Mouse (Mus musculus) CH12.LX (cell line): Measurements from ENCODE around the gene Slc6a17. TPM values are rescaled to one million over a fixed set of nuclear protein-coding genes. Genes with fewer than 3 reads are reported as not detected.

ENCODE experiments used
- DNase-seq: peaks from one replicate; pipeline ENCODE4 v3.0.0-alpha.2; 2013; ENCODE audit errors: extremely low read depth
- H3K27ac ChIP-seq: 2 replicates; pipeline ENCODE4 v1.5.1; 2012; ENCODE audit warnings: low read depth, mild to moderate bottlenecking, control low read depth, moderate library complexity; ENCODE audit not compliant: insufficient read depth
- H3K27me3 ChIP-seq: replicated peaks from 2 replicates; pipeline ENCODE3; 2012; ENCODE audit warnings: inconsistent platforms
- H3K36me3 ChIP-seq, 2 experiments: replicated peaks in 1 of 2; 2 replicates each; pipeline versions ENCODE3 to v1.6.1; 2012; ENCODE audit warnings: inconsistent platforms in 1 of 2, low read length in 1 of 2, mild to moderate bottlenecking in 1 of 2, mixed read lengths in 1 of 2, moderate library complexity in 1 of 2; ENCODE audit not compliant: control insufficient read depth in 1 of 2, insufficient read depth in 1 of 2
- H3K4me1 ChIP-seq, 2 experiments: 2 replicates each; pipeline ENCODE4 v1.6.1; 2012; ENCODE audit warnings: inconsistent platforms in 1 of 2, moderate library complexity in 1 of 2; ENCODE audit not compliant: insufficient read depth in 2 of 2, control insufficient read depth in 1 of 2
- H3K4me2 ChIP-seq: 2 replicates; pipeline ENCODE4 v1.6.1; 2012; ENCODE audit warnings: low read depth, mild to moderate bottlenecking, control low read depth; ENCODE audit not compliant: poor library complexity, insufficient read depth, severe bottlenecking
- H3K4me3 ChIP-seq, 3 experiments: fragments of 150-350 bp in 1 of 3; sonication (generic) in 1 of 3; replicated peaks in 1 of 3; 2 replicates each; pipeline versions ENCODE3 to v1.5.1; 2011 to 2012; ENCODE audit warnings: low read depth in 2 of 3, low read length in 2 of 3, mild to moderate bottlenecking in 2 of 3, moderate library complexity in 2 of 3, control low read depth in 1 of 3, improper control_type of control experiment in 1 of 3, inconsistent platforms in 1 of 3, mixed read lengths in 1 of 3; ENCODE audit not compliant: poor library complexity in 1 of 3
- H3K79me2 ChIP-seq: replicated peaks from 2 replicates; pipeline ENCODE4 v1.6.1; 2012; ENCODE audit warnings: mild to moderate bottlenecking, moderate library complexity; ENCODE audit not compliant: control insufficient read depth, poor library complexity, insufficient read depth, severe bottlenecking; ENCODE audit errors: extremely low read depth
- H3K9ac ChIP-seq: 2 replicates; pipeline ENCODE4 v1.6.1; 2012; ENCODE audit warnings: low read depth, mild to moderate bottlenecking, control low read depth, moderate library complexity; ENCODE audit not compliant: insufficient read depth
- H3K9me3 ChIP-seq: replicated peaks from 2 replicates; pipeline ENCODE3; 2012; ENCODE audit warnings: low read length, inconsistent platforms, mixed read lengths
- CHD2 ChIP-seq: IDR thresholded peaks from 2 replicates; pipeline ENCODE4 v1.6.1; 2011; ENCODE audit warnings: low read length, improper control_type of control experiment
- CTCF ChIP-seq, 2 experiments: IDR thresholded peaks in 1 of 2; conservative IDR thresholded peaks in 1 of 2; 2 replicates each; pipeline ENCODE4 v1.5.1; 2011 to 2012; ENCODE audit warnings: low read depth in 2 of 2, low read length in 2 of 2, improper control_type of control experiment in 1 of 2, inconsistent platforms in 1 of 2, mild to moderate bottlenecking in 1 of 2, moderate library complexity in 1 of 2
- E2F4 ChIP-seq: IDR thresholded peaks from 2 replicates; pipeline ENCODE4 v1.6.1; 2011; ENCODE audit warnings: low read depth, low read length, improper control_type of control experiment; ENCODE audit not compliant: insufficient replicate concordance
- ELF1 ChIP-seq: IDR thresholded peaks from 2 replicates; pipeline ENCODE4 v1.6.1; 2014; ENCODE audit warnings: low read depth, mild to moderate bottlenecking, inconsistent platforms, low read length, improper control_type of control experiment
- EP300 ChIP-seq: IDR thresholded peaks from 2 replicates; pipeline ENCODE4 v1.6.1; 2011; ENCODE audit warnings: low read length, improper control_type of control experiment
- ETS1 ChIP-seq: conservative IDR thresholded peaks from 2 replicates; pipeline ENCODE4 v1.6.1; 2012; ENCODE audit warnings: low read depth, mild to moderate bottlenecking, inconsistent platforms, low read length, improper control_type of control experiment, moderate library complexity
- HCFC1 ChIP-seq: IDR thresholded peaks from 2 replicates; pipeline ENCODE4 v1.6.1; 2012; ENCODE audit warnings: low read depth, mild to moderate bottlenecking, inconsistent platforms, low read length, improper control_type of control experiment
- MAFK ChIP-seq: IDR thresholded peaks from 2 replicates; pipeline ENCODE4 v1.6.1; 2011; ENCODE audit warnings: low read length, improper control_type of control experiment; ENCODE audit not compliant: insufficient replicate concordance
- MAZ ChIP-seq: IDR thresholded peaks from 2 replicates; pipeline ENCODE4 v1.6.1; 2012; ENCODE audit warnings: low read depth, mild to moderate bottlenecking, inconsistent platforms, low read length, improper control_type of control experiment, moderate library complexity
- MEF2A ChIP-seq: IDR thresholded peaks from 2 replicates; pipeline ENCODE4 v1.6.1; 2014; ENCODE audit warnings: low read depth, mild to moderate bottlenecking, inconsistent platforms, low read length, improper control_type of control experiment, borderline replicate concordance
- MXI1 ChIP-seq: IDR thresholded peaks from 2 replicates; pipeline ENCODE4 v1.6.1; 2011; ENCODE audit warnings: mild to moderate bottlenecking, low read depth, low read length, improper control_type of control experiment
- NELFE ChIP-seq: IDR thresholded peaks from 2 replicates; pipeline ENCODE4 v1.6.1; 2011; ENCODE audit warnings: low read depth, low read length, improper control_type of control experiment
- NRF1 ChIP-seq: IDR thresholded peaks from 2 replicates; pipeline ENCODE4 v1.6.1; 2014; ENCODE audit warnings: low read depth, mild to moderate bottlenecking, inconsistent platforms, low read length, improper control_type of control experiment, moderate library complexity
- POLR2A ChIP-seq: IDR thresholded peaks from 2 replicates; pipeline ENCODE4 v1.6.1; 2011; ENCODE audit warnings: low read depth, mild to moderate bottlenecking, improper control_type of control experiment, low read length
- POLR2AphosphoS2 ChIP-seq: IDR thresholded peaks from 2 replicates; pipeline ENCODE4 v1.6.1; 2011; ENCODE audit warnings: low read depth, low read length, improper control_type of control experiment
- RCOR1 ChIP-seq: conservative IDR thresholded peaks from 2 replicates; pipeline ENCODE4 v1.6.1; 2012; ENCODE audit warnings: low read depth, mild to moderate bottlenecking, inconsistent platforms, low read length, improper control_type of control experiment
- SIN3A ChIP-seq: IDR thresholded peaks from 2 replicates; pipeline ENCODE4 v1.6.1; 2012; ENCODE audit warnings: low read length, improper control_type of control experiment, inconsistent platforms
- SMC3 ChIP-seq: IDR thresholded peaks from 2 replicates; pipeline ENCODE4 v1.6.1; 2011; ENCODE audit warnings: low read depth, low read length, improper control_type of control experiment
- TCF12 ChIP-seq: IDR thresholded peaks from 2 replicates; pipeline ENCODE4 v1.6.1; 2014; ENCODE audit warnings: low read depth, mild to moderate bottlenecking, inconsistent platforms, low read length, improper control_type of control experiment
- ZC3H11A ChIP-seq: IDR thresholded peaks from 2 replicates; pipeline ENCODE4 v1.6.1; 2012; ENCODE audit warnings: low read depth, mild to moderate bottlenecking, inconsistent platforms, low read length, improper control_type of control experiment
- ZKSCAN1 ChIP-seq: IDR thresholded peaks from 2 replicates; pipeline ENCODE4 v1.6.1; 2012; ENCODE audit warnings: low read depth, inconsistent platforms, low read length, improper control_type of control experiment, borderline replicate concordance
- ZNF384 ChIP-seq: IDR thresholded peaks from 2 replicates; pipeline ENCODE4 v1.6.1; 2012; ENCODE audit warnings: low read depth, low read length, improper control_type of control experiment, inconsistent platforms
- dilution Hi-C: fragments of 300-500 bp; cut with MboI; formaldehyde crosslinking; loops from 2 replicates; pipeline ENCODE4 v1.14.3; 2020; ENCODE audit warnings: low sequenced_read_pairs; ENCODE audit not compliant: extremely low pct_unique_long_range_greater_than_20kb, extremely low pct_ligation_motif_present
- in situ Hi-C: fragments of 300-500 bp; cut with MboI; formaldehyde crosslinking; loops from 3 replicates; pipeline ENCODE4 v1.14.3; 2019; ENCODE audit warnings: low sequenced_read_pairs, low pct_ligation_motif_present, low pct_unique_long_range_greater_than_20kb, mixed read lengths
- polyA plus RNA-seq: library from polyadenylated mRNA; unstranded; fragments of >175 nt; gene quantifications from 2 replicates; pipeline ENCODE4 v1.2.1, GENCODE M21; 2012; ENCODE audit warnings: low read depth; ENCODE audit not compliant: insufficient read length
- total RNA-seq, 2 experiments: library from RNA; depleted of rRNA; stranded (reverse); fragments of 300-350 nt in 1 of 2; fragments of >200 nt in 1 of 2; gene quantifications; 2 replicates each; pipeline ENCODE4 v1.2.3; 2012 to 2014

Slc6a17 gene
- total and polyA plus RNA-seq, 3 experiments, result not detected

DNA sequence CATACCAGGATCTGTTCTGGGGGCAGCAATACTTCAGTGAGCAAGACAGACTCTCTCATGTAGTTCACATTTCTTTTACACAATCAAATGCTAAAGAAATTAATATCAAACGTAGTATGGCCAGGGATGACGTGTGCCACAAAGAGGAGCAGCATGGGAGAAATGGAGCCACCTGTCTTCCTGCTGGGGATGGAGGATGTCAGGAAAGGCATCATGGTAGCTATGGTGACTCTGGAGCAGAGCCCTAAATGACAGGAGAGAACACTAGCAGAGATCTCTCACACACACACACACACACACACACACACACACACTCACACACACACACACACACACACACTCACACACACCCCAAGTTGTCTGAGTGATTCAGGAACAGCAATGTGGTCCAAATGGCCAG, 14.1 kb downstream of the Slc6a17 start:
- H3K9ac ChIP-seq, result no peak overlapping the region
- H3K4me3 ChIP-seq, result no peak overlapping the region
- H3K27me3 ChIP-seq, result peaks cover 11% of the 10 kb centered on the region
- DNase-seq, result no peak
- dilution Hi-C loops, result no loop called here
- no peak overlapping the region for H3K27ac ChIP-seq
- H3K9me3 ChIP-seq, result peaks cover 6% of the 10 kb centered on the region
- H3K4me2 ChIP-seq, result no peak overlapping the region
- TF ChIP-seq CHD2, result no peak
- no peak for TF ChIP-seq ETS1
- TF ChIP-seq ZKSCAN1, result no peak
- no peak for TF ChIP-seq TCF12
- TF ChIP-seq HCFC1, result no peak
- TF ChIP-seq POLR2AphosphoS2, result no peak
- in situ Hi-C loops, result no loop called here
- H3K4me1 ChIP-seq, result peaks cover 3 to 9% of the 10 kb centered on the region in 2 experiments; a peak in 2 of 4 replicates
- no peaks in the 10 kb centered on the region for H3K79me2 ChIP-seq
- H3K36me3 ChIP-seq, result no peaks in the 10 kb centered on the region

DNA sequence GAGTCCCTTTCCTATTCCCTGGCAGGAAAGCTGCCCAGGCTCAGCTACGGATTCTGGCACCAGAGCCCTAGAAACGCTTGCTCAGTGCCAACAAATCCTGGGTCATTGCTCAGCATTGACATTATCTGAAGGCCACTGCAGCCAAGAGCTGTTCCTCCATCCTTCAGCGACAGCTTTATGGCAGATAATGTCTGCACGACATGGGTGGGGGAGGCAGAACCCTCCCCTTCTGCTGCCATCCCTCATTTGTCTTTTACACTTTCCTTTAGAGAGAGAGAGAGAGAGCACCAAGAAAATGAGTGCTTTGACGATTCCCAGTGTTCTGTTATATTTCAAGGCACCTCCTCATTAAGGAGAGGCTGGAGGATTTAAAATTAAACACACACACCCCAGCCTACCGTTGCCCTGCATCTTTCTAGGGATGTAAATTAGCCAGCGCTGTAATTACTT, 16.1 kb downstream of the Slc6a17 start:
- in situ Hi-C loops, result no loop called here

DNA sequence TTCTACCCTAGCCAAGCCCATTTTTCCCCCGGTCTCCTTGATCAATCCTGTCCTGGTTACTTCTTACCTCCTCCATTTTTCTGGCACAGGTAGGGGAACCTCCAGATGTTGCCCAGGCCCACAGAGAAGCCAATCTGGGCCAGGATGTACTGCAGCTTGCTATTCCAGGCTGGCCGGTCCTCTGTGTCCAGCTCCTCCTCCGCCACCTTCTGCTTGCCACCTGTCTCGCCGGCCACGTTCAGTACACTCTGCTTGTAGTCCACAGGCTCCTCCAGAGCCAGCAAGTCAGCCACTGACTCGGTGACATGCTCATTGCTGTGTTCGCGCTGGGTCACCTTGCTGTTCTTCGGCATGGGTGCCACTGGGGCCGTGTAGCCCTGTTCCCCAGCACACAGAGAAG, 17.5 kb downstream of the Slc6a17 start:
- Histone ChIP-seq H3K4me1 (peaks cover 3 to 9% of the 10 kb centered on the region in 2 experiments; a peak in 2 of 4 replicates), H3K4me2 (no peak overlapping the region), H3K79me2 (no peaks in the 10 kb centered on the region), H3K9ac (no peak overlapping the region), H3K27me3 (peaks cover 15% of the 10 kb centered on the region), H3K4me3 (no peak overlapping the region), H3K9me3 (peaks cover 6% of the 10 kb centered on the region), H3K36me3 (no peaks in the 10 kb centered on the region), H3K27ac (no peak overlapping the region)
- dilution Hi-C loops (no loop called here), in situ Hi-C loops (no loop called here)
- DNase-seq, result no peak
- TF ChIP-seq ZNF384, result no peak
- no peak for TF ChIP-seq SMC3
- TF ChIP-seq MEF2A, result no peak
- no peak for TF ChIP-seq ZKSCAN1
- TF ChIP-seq EP300, result no peak
- TF ChIP-seq ZC3H11A, result no peak
- TF ChIP-seq CTCF (conservative IDR thresholded peaks at IDR 0.05 in 1 of 2, IDR thresholded peaks at IDR 0.05 in 1 of 2; ENCODE audit: low read depth in 2 of 2, low read length in 2 of 2), result no peak
- no peak for TF ChIP-seq SIN3A
- TF ChIP-seq NELFE, result no peak
- no peak for TF ChIP-seq MAZ
- no peak for TF ChIP-seq POLR2A
- no peak for TF ChIP-seq ELF1
- no peak for TF ChIP-seq MAFK
- TF ChIP-seq RCOR1, result no peak
- no peak for TF ChIP-seq NRF1
- TF ChIP-seq E2F4, result no peak

More for the DNA sequence above, 16.1 kb downstream of the Slc6a17 start:
- H3K9me3 ChIP-seq, result peaks cover 6% of the 10 kb centered on the region
- H3K4me3 ChIP-seq, result no peak overlapping the region
- H3K4me2 ChIP-seq, result no peak overlapping the region
- dilution Hi-C loops, result no loop called here
- H3K36me3 ChIP-seq, result no peaks in the 10 kb centered on the region
- H3K4me1 ChIP-seq, result peaks cover 3 to 9% of the 10 kb centered on the region in 2 experiments; a peak in 2 of 4 replicates
- H3K27me3 ChIP-seq, result peaks cover 8% of the 10 kb centered on the region
- no peak overlapping the region for H3K9ac ChIP-seq
- TF ChIP-seq MXI1 (no peak), EP300 (no peak), MAZ (no peak), CHD2 (no peak), ZKSCAN1 (no peak), NELFE (no peak)
- H3K27ac ChIP-seq, result no peak overlapping the region
- H3K79me2 ChIP-seq, result no peaks in the 10 kb centered on the region
- no peak for DNase-seq
